Mouse (Mus musculus) brain, embryonic 14.5 days (tissue): Measurements from ENCODE around the gene Rbm14. TPM values are rescaled to one million over a fixed set of nuclear protein-coding genes. Genes with fewer than 3 reads are reported as not detected.

ENCODE experiments used
- DNase-seq: peaks from one replicate; pipeline ENCODE4 v3.0.0-alpha.2; 2011; ENCODE audit warnings: low read depth
- CTCF ChIP-seq: fragments of 200-500 bp; IDR thresholded peaks from 2 replicates; pipeline ENCODE4 v1.5.1; 2012; ENCODE audit warnings: inconsistent platforms, mild to moderate bottlenecking, moderate library complexity, borderline replicate concordance; ENCODE audit not compliant: insufficient read depth, insufficient read length; ENCODE audit errors: extremely low read depth
- POLR2A ChIP-seq: fragments of 200-500 bp; IDR thresholded peaks from 2 replicates; pipeline ENCODE4 v1.6.1; 2012; ENCODE audit warnings: mild to moderate bottlenecking, inconsistent platforms, borderline replicate concordance; ENCODE audit not compliant: poor library complexity, insufficient read depth, insufficient read length, severe bottlenecking; ENCODE audit errors: extremely low read depth
- polyA plus RNA-seq: library from polyadenylated mRNA; depleted of rRNA; stranded (reverse); fragments of >200 nt; gene quantifications from 2 replicates; pipeline ENCODE4 v1.2.3, GENCODE M21; 2012; rRNA removed

Rbm14 gene
- 70.7 and 85.4 TPM in 2 replicates for polyA plus RNA-seq

DNA sequence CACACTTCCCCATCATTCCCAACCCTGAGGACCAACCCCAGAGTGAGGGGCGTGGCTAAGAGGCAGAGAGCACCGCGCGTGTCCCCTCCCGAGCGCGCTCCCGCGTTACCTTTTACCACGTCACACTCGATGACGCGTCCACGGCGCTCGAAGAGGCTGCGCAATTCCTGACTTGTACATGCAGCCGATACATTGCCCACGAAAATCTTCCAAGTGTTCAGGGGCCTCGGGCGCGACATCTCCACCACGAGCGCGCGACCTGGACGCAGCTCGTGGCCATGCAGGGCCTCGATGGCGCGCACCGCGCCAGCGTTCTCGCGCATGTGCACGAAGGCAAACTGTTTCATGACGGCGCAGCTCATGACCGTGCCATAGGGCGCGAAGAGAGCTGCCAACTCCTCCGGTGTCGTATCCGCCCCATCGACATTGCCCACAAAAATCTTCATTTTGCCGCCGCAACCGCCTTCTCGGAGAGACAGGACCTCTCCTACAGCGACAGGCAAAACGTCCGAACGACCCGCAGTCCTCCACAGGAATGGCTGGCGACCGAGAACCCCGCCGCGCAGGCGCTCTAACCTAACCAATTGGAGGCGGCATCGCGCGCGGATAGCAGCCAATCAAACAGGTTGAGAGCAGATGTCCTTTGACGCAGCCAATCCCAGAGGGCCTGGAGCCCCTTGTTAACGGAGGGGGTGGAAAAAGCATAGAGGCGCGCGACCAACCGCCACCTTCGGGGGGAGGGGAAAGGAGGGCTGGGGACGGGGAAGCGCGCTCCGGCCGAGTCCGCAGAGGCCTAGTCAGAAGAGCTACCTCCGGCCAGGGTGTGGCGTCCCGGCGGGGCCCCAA, at the start of gene Rbm14, which contains the start of gene Gm21992:
TSS of gene Rbm14 (minus strand) at position 572 of the 846 bp plus-strand sequence.
TSS of gene Gm21992 (minus strand) at position 550 of the 846 bp plus-strand sequence.
- peak; percentile 100 for DNase-seq

GRCm38 (mm10) chr19:4859081-4859480, 47.6 kb upstream of the Rbm14 start:
- TF ChIP-seq POLR2A: no peak
- TF ChIP-seq CTCF: no peak
- no peak for DNase-seq

More for the DNA sequence above, at the start of gene Rbm14, which contains the start of gene Gm21992:
- TF ChIP-seq POLR2A (peak; percentile 59; the same call in 1 of the 2 replicates), CTCF (no peak)

DNA sequence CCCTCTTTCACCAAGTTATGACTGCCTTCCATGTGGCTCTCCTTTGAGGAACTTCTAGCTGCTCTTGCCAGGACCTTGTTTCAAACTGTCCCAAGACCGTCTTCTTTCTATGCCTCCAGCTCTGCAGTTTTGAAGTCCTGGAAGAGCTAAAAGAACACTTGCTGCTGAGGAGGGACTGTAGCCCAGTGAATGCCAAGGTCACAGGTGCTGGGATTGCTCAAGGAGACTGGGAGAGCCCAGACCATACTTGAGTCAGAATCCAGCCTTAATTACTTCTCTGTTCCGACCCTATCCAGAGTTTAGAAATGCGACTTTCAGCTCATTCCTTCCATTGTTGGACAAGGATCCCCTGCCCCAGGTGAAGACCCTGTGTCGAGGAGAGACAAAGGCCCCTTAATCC, 44.5 kb upstream of the Rbm14 start:
- no peak for DNase-seq
- TF ChIP-seq POLR2A (no peak), CTCF (no peak)

GRCm38 (mm10) chr19:4855470-4855820, 44.0 kb upstream of the Rbm14 start:
- DNase-seq: no peak
- TF ChIP-seq POLR2A: no peak
- no peak for TF ChIP-seq CTCF

DNA sequence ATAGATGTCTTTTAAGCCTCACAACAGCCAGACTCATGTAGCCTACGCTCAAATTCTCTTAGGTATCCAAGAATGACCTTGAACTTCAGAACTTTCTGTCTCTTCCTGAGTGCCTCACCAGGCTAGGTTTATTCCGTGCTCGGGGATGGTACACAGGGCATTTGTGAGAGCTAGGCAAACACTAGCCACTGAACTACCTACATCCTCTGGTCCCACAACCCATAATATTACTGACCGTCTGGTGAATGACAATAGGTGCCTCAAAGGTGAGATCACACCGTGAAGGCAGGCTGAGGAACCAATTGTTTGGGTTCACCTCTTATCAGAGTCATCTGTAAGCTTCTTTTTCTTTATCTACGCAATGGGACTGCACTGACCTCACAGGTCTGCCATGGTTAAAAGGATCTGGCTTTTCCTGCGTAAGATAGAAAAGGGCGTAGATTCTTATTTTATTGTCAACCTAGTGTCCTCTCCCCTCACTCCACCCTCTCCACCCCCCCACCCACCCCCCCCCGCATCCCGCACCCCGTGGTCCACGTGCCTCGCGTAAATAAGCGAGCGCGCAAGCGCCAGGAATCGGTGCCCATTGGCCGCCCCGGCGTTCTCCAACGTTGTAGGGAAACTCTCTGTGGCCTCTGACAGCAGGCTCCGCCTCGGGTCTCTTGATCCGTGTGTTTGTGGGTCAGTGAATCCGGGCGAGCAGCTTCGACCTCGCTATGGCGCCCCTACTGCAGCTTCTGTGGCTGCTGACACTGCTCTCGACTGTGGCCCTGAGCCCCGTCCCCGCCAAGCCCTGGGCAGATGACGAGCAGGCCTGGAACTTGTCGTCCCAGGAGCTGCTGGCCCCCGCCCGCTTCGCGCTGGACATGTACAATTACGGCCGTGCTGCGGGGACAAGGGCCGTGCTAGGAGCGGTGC, 43.4 kb upstream of the Rbm14 start, which contains the start of gene Ctsf:
TSS of gene Ctsf (plus strand) at position 579 of the 918 bp plus-strand sequence.
- DNase-seq: peak; percentile 91

GRCm38 (mm10) chr19:4850281-4850680, 38.8 kb upstream of the Rbm14 start:
- TF ChIP-seq CTCF: no peak
- TF ChIP-seq POLR2A: no peak
- no peak for DNase-seq

More for the DNA sequence above, 43.4 kb upstream of the Rbm14 start, which contains the start of gene Ctsf:
- TF ChIP-seq CTCF (no peak), POLR2A (no peak)

DNA sequence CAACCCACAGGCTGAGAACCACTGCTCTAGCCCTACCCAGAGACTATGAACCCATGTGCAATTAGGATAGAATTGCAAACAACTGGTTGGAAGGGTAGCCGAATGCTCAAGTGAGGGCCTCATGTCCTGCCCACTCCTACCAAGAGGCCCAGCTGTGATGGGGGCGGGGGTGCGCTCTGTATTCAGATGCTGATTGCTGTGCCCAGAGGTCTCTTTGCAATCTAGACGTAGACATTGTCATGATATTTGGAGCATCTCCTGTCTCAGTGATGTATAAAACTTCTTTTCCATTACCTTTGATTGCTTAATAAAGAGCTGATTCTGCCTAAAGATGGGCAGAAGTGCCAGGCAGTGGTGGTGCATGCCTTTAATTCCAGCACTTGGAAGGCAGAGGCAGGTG, 38.4 kb upstream of the Rbm14 start:
- TF ChIP-seq POLR2A: no peak
- no peak for TF ChIP-seq CTCF
- DNase-seq: no peak

GRCm38 (mm10) chr19:4847490-4847889, 36.1 kb upstream of the Rbm14 start:
- peak; percentile 35 for DNase-seq
- TF ChIP-seq CTCF: peak; percentile 54; the same call in 1 of the 2 replicates
- TF ChIP-seq POLR2A: no peak

GRCm38 (mm10) chr19:4845846-4846245, 34.4 kb upstream of the Rbm14 start:
- no peak for DNase-seq
- TF ChIP-seq CTCF: no peak
- TF ChIP-seq POLR2A: no peak

- TF ChIP-seq POLR2A (no peak), CTCF (no peak)
- no peak for DNase-seq
Observed at GRCm38 (mm10) chr19:4842611-4843010, 31.2 kb upstream of the Rbm14 start.

- no peak for DNase-seq
- TF ChIP-seq POLR2A: no peak
Observed at GRCm38 (mm10) chr19:4840848-4841247, 29.4 kb upstream of the Rbm14 start.

DNA sequence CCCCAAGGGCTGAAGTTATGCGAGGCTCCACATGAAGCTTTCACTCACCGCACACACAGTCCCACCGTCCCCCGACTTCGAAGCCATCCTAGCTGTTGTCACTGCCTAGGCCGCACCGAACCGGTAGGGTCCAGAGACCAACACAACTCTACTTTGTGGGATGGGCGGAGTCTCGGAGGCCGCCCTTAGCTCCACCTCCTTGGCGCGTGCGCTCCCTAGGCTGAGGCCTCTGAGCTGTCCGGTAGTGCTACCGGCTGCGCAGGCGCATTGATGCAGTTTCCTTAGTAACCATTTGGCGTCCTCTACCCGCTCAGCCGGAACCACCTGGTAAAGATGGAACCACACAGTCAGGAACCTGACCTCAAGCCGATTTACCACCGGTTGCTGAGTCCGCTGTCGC, 27.7 kb upstream of the Rbm14 start, which contains the start of the genes Ccs and Ccdc87:
TSS of gene Ccs (minus strand) at position 184 of the 400 bp plus-strand sequence.
TSS of gene Ccdc87 (plus strand) at position 218 of the 400 bp plus-strand sequence.
- DNase-seq: peak; percentile 97

More for the DNA sequence above, 27.7 kb upstream of the Rbm14 start, which contains the start of the genes Ccs and Ccdc87:
- TF ChIP-seq POLR2A: no peak
- TF ChIP-seq CTCF: peak; percentile 3; the same call in 1 of the 2 replicates
